Mouse (Mus musculus) CH12.LX (cell line): ENCODE measurements around the gene H2-DMb2. TPM values are rescaled to one million over a fixed set of nuclear protein-coding genes. Genes with fewer than 3 reads are reported as not detected.

ENCODE experiments used
- DNase-seq: peaks from one replicate; pipeline ENCODE4 v3.0.0-alpha.2; 2013; ENCODE audit errors: extremely low read depth
- H3K27ac ChIP-seq: 2 replicates; pipeline ENCODE4 v1.5.1; 2012; ENCODE audit warnings: low read depth, mild to moderate bottlenecking, control low read depth, moderate library complexity; ENCODE audit not compliant: insufficient read depth
- H3K27me3 ChIP-seq: replicated peaks from 2 replicates; pipeline ENCODE3; 2012; ENCODE audit warnings: inconsistent platforms
- H3K36me3 ChIP-seq, 2 experiments: replicated peaks in 1 of 2; 2 replicates each; pipeline versions ENCODE3 to v1.6.1; 2012; ENCODE audit warnings: inconsistent platforms in 1 of 2, low read length in 1 of 2, mild to moderate bottlenecking in 1 of 2, mixed read lengths in 1 of 2, moderate library complexity in 1 of 2; ENCODE audit not compliant: control insufficient read depth in 1 of 2, insufficient read depth in 1 of 2
- H3K4me1 ChIP-seq, 2 experiments: 2 replicates each; pipeline ENCODE4 v1.6.1; 2012; ENCODE audit warnings: inconsistent platforms in 1 of 2, moderate library complexity in 1 of 2; ENCODE audit not compliant: insufficient read depth in 2 of 2, control insufficient read depth in 1 of 2
- H3K4me2 ChIP-seq: 2 replicates; pipeline ENCODE4 v1.6.1; 2012; ENCODE audit warnings: low read depth, mild to moderate bottlenecking, control low read depth; ENCODE audit not compliant: poor library complexity, insufficient read depth, severe bottlenecking
- H3K4me3 ChIP-seq, 3 experiments: fragments of 150-350 bp in 1 of 3; sonication (generic) in 1 of 3; replicated peaks in 1 of 3; 2 replicates each; pipeline versions ENCODE3 to v1.5.1; 2011 to 2012; ENCODE audit warnings: low read depth in 2 of 3, low read length in 2 of 3, mild to moderate bottlenecking in 2 of 3, moderate library complexity in 2 of 3, control low read depth in 1 of 3, improper control_type of control experiment in 1 of 3, inconsistent platforms in 1 of 3, mixed read lengths in 1 of 3; ENCODE audit not compliant: poor library complexity in 1 of 3
- H3K79me2 ChIP-seq: replicated peaks from 2 replicates; pipeline ENCODE4 v1.6.1; 2012; ENCODE audit warnings: mild to moderate bottlenecking, moderate library complexity; ENCODE audit not compliant: control insufficient read depth, poor library complexity, insufficient read depth, severe bottlenecking; ENCODE audit errors: extremely low read depth
- H3K9ac ChIP-seq: 2 replicates; pipeline ENCODE4 v1.6.1; 2012; ENCODE audit warnings: low read depth, mild to moderate bottlenecking, control low read depth, moderate library complexity; ENCODE audit not compliant: insufficient read depth
- H3K9me3 ChIP-seq: replicated peaks from 2 replicates; pipeline ENCODE3; 2012; ENCODE audit warnings: low read length, inconsistent platforms, mixed read lengths
- BHLHE40 ChIP-seq: IDR thresholded peaks from 2 replicates; pipeline ENCODE4 v1.6.1; 2011; ENCODE audit warnings: mild to moderate bottlenecking, low read depth, low read length, improper control_type of control experiment
- CHD2 ChIP-seq: IDR thresholded peaks from 2 replicates; pipeline ENCODE4 v1.6.1; 2011; ENCODE audit warnings: low read length, improper control_type of control experiment
- CTCF ChIP-seq, 2 experiments: IDR thresholded peaks in 1 of 2; conservative IDR thresholded peaks in 1 of 2; 2 replicates each; pipeline ENCODE4 v1.5.1; 2011 to 2012; ENCODE audit warnings: low read depth in 2 of 2, low read length in 2 of 2, improper control_type of control experiment in 1 of 2, inconsistent platforms in 1 of 2, mild to moderate bottlenecking in 1 of 2, moderate library complexity in 1 of 2
- E2F4 ChIP-seq: IDR thresholded peaks from 2 replicates; pipeline ENCODE4 v1.6.1; 2011; ENCODE audit warnings: low read depth, low read length, improper control_type of control experiment; ENCODE audit not compliant: insufficient replicate concordance
- ELF1 ChIP-seq: IDR thresholded peaks from 2 replicates; pipeline ENCODE4 v1.6.1; 2014; ENCODE audit warnings: low read depth, mild to moderate bottlenecking, inconsistent platforms, low read length, improper control_type of control experiment
- EP300 ChIP-seq: IDR thresholded peaks from 2 replicates; pipeline ENCODE4 v1.6.1; 2011; ENCODE audit warnings: low read length, improper control_type of control experiment
- ETS1 ChIP-seq: conservative IDR thresholded peaks from 2 replicates; pipeline ENCODE4 v1.6.1; 2012; ENCODE audit warnings: low read depth, mild to moderate bottlenecking, inconsistent platforms, low read length, improper control_type of control experiment, moderate library complexity
- HCFC1 ChIP-seq: IDR thresholded peaks from 2 replicates; pipeline ENCODE4 v1.6.1; 2012; ENCODE audit warnings: low read depth, mild to moderate bottlenecking, inconsistent platforms, low read length, improper control_type of control experiment
- IRF4 ChIP-seq: IDR thresholded peaks from 2 replicates; pipeline ENCODE4 v1.6.1; 2014; ENCODE audit warnings: low read depth, mild to moderate bottlenecking, inconsistent platforms, low read length, improper control_type of control experiment
- KAT2A ChIP-seq: IDR thresholded peaks from 2 replicates; pipeline ENCODE4 v1.6.1; 2012; ENCODE audit warnings: low read length, improper control_type of control experiment, inconsistent platforms; ENCODE audit not compliant: insufficient replicate concordance
- MAFK ChIP-seq: IDR thresholded peaks from 2 replicates; pipeline ENCODE4 v1.6.1; 2011; ENCODE audit warnings: low read length, improper control_type of control experiment; ENCODE audit not compliant: insufficient replicate concordance
- MAX ChIP-seq: IDR thresholded peaks from 2 replicates; pipeline ENCODE4 v1.6.1; 2011; ENCODE audit warnings: low read length, improper control_type of control experiment
- MAZ ChIP-seq: IDR thresholded peaks from 2 replicates; pipeline ENCODE4 v1.6.1; 2012; ENCODE audit warnings: low read depth, mild to moderate bottlenecking, inconsistent platforms, low read length, improper control_type of control experiment, moderate library complexity
- MEF2A ChIP-seq: IDR thresholded peaks from 2 replicates; pipeline ENCODE4 v1.6.1; 2014; ENCODE audit warnings: low read depth, mild to moderate bottlenecking, inconsistent platforms, low read length, improper control_type of control experiment, borderline replicate concordance
- MXI1 ChIP-seq: IDR thresholded peaks from 2 replicates; pipeline ENCODE4 v1.6.1; 2011; ENCODE audit warnings: mild to moderate bottlenecking, low read depth, low read length, improper control_type of control experiment
- MYC ChIP-seq: IDR thresholded peaks from 2 replicates; pipeline ENCODE4 v1.6.1; 2011; ENCODE audit warnings: low read depth, mild to moderate bottlenecking, improper control_type of control experiment, low read length
- NELFE ChIP-seq: IDR thresholded peaks from 2 replicates; pipeline ENCODE4 v1.6.1; 2011; ENCODE audit warnings: low read depth, low read length, improper control_type of control experiment
- PAX5 ChIP-seq: IDR thresholded peaks from 2 replicates; pipeline ENCODE4 v1.6.1; 2012; ENCODE audit warnings: low read length, inconsistent platforms, mixed read lengths
- POLR2A ChIP-seq: IDR thresholded peaks from 2 replicates; pipeline ENCODE4 v1.6.1; 2011; ENCODE audit warnings: low read depth, mild to moderate bottlenecking, improper control_type of control experiment, low read length
- POLR2AphosphoS2 ChIP-seq: IDR thresholded peaks from 2 replicates; pipeline ENCODE4 v1.6.1; 2011; ENCODE audit warnings: low read depth, low read length, improper control_type of control experiment
- RAD21 ChIP-seq: IDR thresholded peaks from 2 replicates; pipeline ENCODE4 v1.6.1; 2011; ENCODE audit warnings: low read depth, mild to moderate bottlenecking, low read length, improper control_type of control experiment, moderate library complexity
- RCOR1 ChIP-seq: conservative IDR thresholded peaks from 2 replicates; pipeline ENCODE4 v1.6.1; 2012; ENCODE audit warnings: low read depth, mild to moderate bottlenecking, inconsistent platforms, low read length, improper control_type of control experiment
- SIN3A ChIP-seq: IDR thresholded peaks from 2 replicates; pipeline ENCODE4 v1.6.1; 2012; ENCODE audit warnings: low read length, improper control_type of control experiment, inconsistent platforms
- SMC3 ChIP-seq: IDR thresholded peaks from 2 replicates; pipeline ENCODE4 v1.6.1; 2011; ENCODE audit warnings: low read depth, low read length, improper control_type of control experiment
- TBP ChIP-seq: conservative IDR thresholded peaks from 2 replicates; pipeline ENCODE4 v1.6.1; 2011; ENCODE audit warnings: low read depth, low read length, improper control_type of control experiment
- TCF12 ChIP-seq: IDR thresholded peaks from 2 replicates; pipeline ENCODE4 v1.6.1; 2014; ENCODE audit warnings: low read depth, mild to moderate bottlenecking, inconsistent platforms, low read length, improper control_type of control experiment
- ZC3H11A ChIP-seq: IDR thresholded peaks from 2 replicates; pipeline ENCODE4 v1.6.1; 2012; ENCODE audit warnings: low read depth, mild to moderate bottlenecking, inconsistent platforms, low read length, improper control_type of control experiment
- ZKSCAN1 ChIP-seq: IDR thresholded peaks from 2 replicates; pipeline ENCODE4 v1.6.1; 2012; ENCODE audit warnings: low read depth, inconsistent platforms, low read length, improper control_type of control experiment, borderline replicate concordance
- ZMIZ1 ChIP-seq: IDR thresholded peaks from 2 replicates; pipeline ENCODE4 v1.6.1; 2012; ENCODE audit warnings: low read depth, mild to moderate bottlenecking, inconsistent platforms, low read length, improper control_type of control experiment
- ZNF384 ChIP-seq: IDR thresholded peaks from 2 replicates; pipeline ENCODE4 v1.6.1; 2012; ENCODE audit warnings: low read depth, low read length, improper control_type of control experiment, inconsistent platforms
- dilution Hi-C: fragments of 300-500 bp; cut with MboI; formaldehyde crosslinking; loops from 2 replicates; pipeline ENCODE4 v1.14.3; 2020; ENCODE audit warnings: low sequenced_read_pairs; ENCODE audit not compliant: extremely low pct_unique_long_range_greater_than_20kb, extremely low pct_ligation_motif_present
- in situ Hi-C: fragments of 300-500 bp; cut with MboI; formaldehyde crosslinking; loops from 3 replicates; pipeline ENCODE4 v1.14.3; 2019; ENCODE audit warnings: low sequenced_read_pairs, low pct_ligation_motif_present, low pct_unique_long_range_greater_than_20kb, mixed read lengths
- polyA plus RNA-seq: library from polyadenylated mRNA; unstranded; fragments of >175 nt; gene quantifications from 2 replicates; pipeline ENCODE4 v1.2.1, GENCODE M21; 2012; ENCODE audit warnings: low read depth; ENCODE audit not compliant: insufficient read length
- total RNA-seq, 2 experiments: library from RNA; depleted of rRNA; stranded (reverse); fragments of 300-350 nt in 1 of 2; fragments of >200 nt in 1 of 2; gene quantifications; 2 replicates each; pipeline ENCODE4 v1.2.3; 2012 to 2014

The H2-DMb2 gene
- total and polyA plus RNA-seq, 3 experiments: 107 to 199 (median 175) TPM

GRCm38 (mm10) chr17:34186885-34187260, 43.8 kb downstream of the H2-DMb2 start:
- Histone ChIP-seq H3K4me2 (peak overlapping the region; percentile 63; the same call in 1 of the 2 replicates), H3K36me3 (peaks cover 46 to 61% of the 10 kb centered on the region in 2 experiments), H3K27ac (peak overlapping the region; percentile 98), H3K79me2 (peaks cover 84% of the 10 kb centered on the region), H3K9me3 (no peaks in the 10 kb centered on the region), H3K4me3 (peak overlapping the region; percentile 98 to 100 (median 99)), H3K9ac (peak overlapping the region; percentile 100), H3K4me1 (peaks cover 25 to 59% of the 10 kb centered on the region in 2 experiments), H3K27me3 (no peaks in the 10 kb centered on the region)
- no peak for DNase-seq
- in situ Hi-C loops (no loop called here), dilution Hi-C loops (no loop called here)
- no peak for TF ChIP-seq ETS1
- TF ChIP-seq MAZ: 0 out of 2 replicates have a peak, but pooled peaks have one; percentile 9
- TF ChIP-seq MYC: no peak
- TF ChIP-seq MEF2A: no peak; the same call in 1 of the 2 replicates
- TF ChIP-seq HCFC1: no peak
- TF ChIP-seq EP300: no peak; the same call in 1 of the 2 replicates
- no peak for TF ChIP-seq ZNF384
- no peak for TF ChIP-seq IRF4
- TF ChIP-seq CHD2: no peak
- no peak for TF ChIP-seq PAX5
- TF ChIP-seq BHLHE40: no peak
- TF ChIP-seq MXI1: no peak
- TF ChIP-seq POLR2AphosphoS2: no peak
- 0 out of 2 replicates have a peak, but pooled peaks have one; percentile 11 for TF ChIP-seq TBP
- TF ChIP-seq E2F4: no peak

- peak within 1 kb of the TSS; percentile 100 for H3K9ac ChIP-seq
- H3K9me3 ChIP-seq: no peaks in the 10 kb centered on the region
- peak within 1 kb of the TSS; percentile 63 for H3K4me2 ChIP-seq
- peaks cover 25 to 57% of the 10 kb centered on the region in 2 experiments for H3K4me1 ChIP-seq
- H3K27ac ChIP-seq: peak within 1 kb of the TSS; percentile 98
- in situ Hi-C loops: no loop called here
- dilution Hi-C loops: no loop called here
- H3K27me3 ChIP-seq: no peaks in the 10 kb centered on the region
- H3K79me2 ChIP-seq: peaks cover 86% of the 10 kb centered on the region
- peak; percentile 97 for DNase-seq
- peaks cover 43 to 61% of the 10 kb centered on the region in 2 experiments for H3K36me3 ChIP-seq
- H3K4me3 ChIP-seq: peak within 1 kb of the TSS; percentile 98 to 100 (median 99)
- TF ChIP-seq ZKSCAN1 (no peak), ETS1 (peak; percentile 51), SIN3A (peak; percentile 71), ZMIZ1 (peak; percentile 70; the same call in 1 of the 2 replicates), POLR2A (peak; percentile 80), NELFE (peak; percentile 96), TCF12 (peak; percentile 81), TBP (peak; percentile 37; the same call in 1 of the 2 replicates), RCOR1 (no peak; the same call in 1 of the 2 replicates), RAD21 (no peak), CTCF (conservative IDR thresholded peaks at IDR 0.05 in 1 of 2, IDR thresholded peaks at IDR 0.05 in 1 of 2; ENCODE audit: low read depth in 2 of 2, low read length in 2 of 2) (no peak), BHLHE40 (peak; percentile 3; the same call in 1 of the 2 replicates), MAX (peak; percentile 50; the same call in 1 of the 2 replicates), MAFK (no peak), IRF4 (peak; percentile 25; the same call in 1 of the 2 replicates), CHD2 (peak; percentile 96), ELF1 (peak; percentile 16), SMC3 (no peak), MEF2A (peak; percentile 53), E2F4 (peak; percentile 71; the same call in 1 of the 2 replicates), HCFC1 (peak; percentile 47), KAT2A (no peak), MXI1 (peak; percentile 67), ZC3H11A (no peak)
Measured at GRCm38 (mm10) chr17:34187261-34187916, 44.3 kb downstream of the H2-DMb2 start, which contains the start of the genes Tap1 and Psmb9. Tap1 (plus strand) TSS chr17:34187553. Psmb9 (minus strand) TSS chr17:34187764.
